Mouse (Mus musculus) CD8-positive naive resting alpha-beta T cell, adult 2 months (primary cell): ENCODE results near the gene Ache.

Source experiments
- DNase-seq, 2 experiments: peaks; one replicate each; pipeline ENCODE4 v3.0.0; 2022; ENCODE audit warnings: low read depth in 2 of 2, low spot score in 2 of 2

Ache gene

GRCm38 (mm10) chr5:137333512-137334174, 46.3 kb downstream of the Ache start, which contains the start of gene Slc12a9:
TSS of gene Slc12a9 (minus strand) at chr5:137333597.
- peak; percentile 83 to 94 for DNase-seq

- DNase-seq: no peak
Observed at GRCm38 (mm10) chr5:137334317-137334716, 47.0 kb downstream of the Ache start.

- DNase-seq: no peak
Observed at GRCm38 (mm10) chr5:137335066-137335465, 47.7 kb downstream of the Ache start.

- no peak for DNase-seq
Observed at GRCm38 (mm10) chr5:137337190-137337589, 49.9 kb downstream of the Ache start.

- peak in 1 of 2 experiments; percentile 39 for DNase-seq
Observed at GRCm38 (mm10) chr5:137338256-137338655, 50.9 kb downstream of the Ache start.

- DNase-seq: no peak
Observed at GRCm38 (mm10) chr5:137338663-137339289, 51.5 kb downstream of the Ache start.

- no peak for DNase-seq
Observed at GRCm38 (mm10) chr5:137339290-137339979, 52.1 kb downstream of the Ache start.

GRCm38 (mm10) chr5:137340222-137340621, 52.9 kb downstream of the Ache start:
- DNase-seq: no peak

GRCm38 (mm10) chr5:137342407-137343012, 55.2 kb downstream of the Ache start:
- no peak for DNase-seq

GRCm38 (mm10) chr5:137343412-137343811, 56.1 kb downstream of the Ache start:
- no peak for DNase-seq

GRCm38 (mm10) chr5:137343869-137344268, 56.5 kb downstream of the Ache start:
- no peak for DNase-seq
